In the genomic region with DNA sequence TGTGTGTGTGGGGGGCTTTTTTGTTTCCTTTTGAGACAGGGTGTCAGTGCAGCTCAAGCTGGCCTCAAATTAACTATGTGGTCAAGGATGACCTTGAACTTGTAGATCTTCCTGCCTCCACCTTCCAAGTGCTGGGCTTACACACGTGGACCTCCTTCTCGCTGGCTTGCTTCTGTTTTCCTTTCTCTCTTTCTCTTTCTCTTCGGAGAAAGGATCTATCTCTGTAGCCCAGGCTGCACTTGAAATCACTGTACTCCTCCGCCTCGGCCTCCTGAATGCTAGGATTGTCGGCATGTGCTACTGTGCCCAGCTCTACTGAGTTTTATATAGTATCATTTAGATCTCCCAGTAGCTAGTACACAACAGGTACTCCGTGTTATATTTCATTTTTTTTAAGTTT, we compare ENCODE assay signal across 8 mouse cellular contexts. TPM values are rescaled to one million over a fixed set of nuclear protein-coding genes. Genes with fewer than 3 reads are reported as not detected.
DNase-seq lines count a peak whose midpoint lies in the region; ATAC-seq lines count a peak whose summit lies in the region.

No protein-coding gene starts in this region.

- DNase-seq in heart, embryonic 10.5 days (ENCODE audit: low spot score) = no peak
- peak; percentile 36 for DNase-seq in ES-CJ7 (ENCODE audit: low read depth, low spot score)
- no peak for DNase-seq in urinary bladder, postnatal 36 days (ENCODE audit: low spot score in 2 of 2)
- DNase-seq in layer of hippocampus, adult 9-10 months (ENCODE audit: low spot score) = no peak
- no peak for DNase-seq in frontal cortex, adult 2 months (ENCODE audit: extremely low spot score in 1 of 2, low spot score in 1 of 2)

- no peaks in the 10 kb centered on the region for H3K36me3 ChIP-seq in heart, embryonic 11.5 days (ENCODE audit: control insufficient read depth, insufficient read depth, low read length)
- no peaks in the 10 kb centered on the region for H3K36me3 ChIP-seq in heart, embryonic 10.5 days
- 0 out of 2 replicates have a peak, but pooled peaks cover 6% of the 10 kb centered on the region for H3K36me3 ChIP-seq in forebrain, embryonic 16.5 days (ENCODE audit: control insufficient read depth, insufficient read depth)

- no peak for ATAC-seq in heart, embryonic 11.5 days (replicated peaks; ENCODE audit: insufficient number of reproducible peaks, low FRiP score, low TSS enrichment)
- no peak for ATAC-seq in forebrain, embryonic 16.5 days
- peak; percentile 9; the same call in 1 of the 2 replicates for ATAC-seq in megakaryocyte progenitor cell, adult 5-6 weeks (replicated peaks; ENCODE audit: poor library complexity)

- no peak overlapping the region for H3K9ac ChIP-seq in heart, embryonic 11.5 days (ENCODE audit: low read depth, low read length)
- peak overlapping the region; percentile 2; the same call in 1 of the 2 replicates for H3K9ac ChIP-seq in forebrain, embryonic 16.5 days (replicated peaks; ENCODE audit: low read depth, low read length)

- no peak overlapping the region for H3K4me3 ChIP-seq in heart, embryonic 11.5 days (ENCODE audit: low read depth, low read length)
- H3K4me3 ChIP-seq in heart, embryonic 10.5 days = no peak overlapping the region; the same call in 1 of the 2 replicates
- peak overlapping the region; percentile 23 for H3K4me3 ChIP-seq in forebrain, embryonic 16.5 days (replicated peaks; ENCODE audit: low read length)

- H3K27me3 ChIP-seq in heart, embryonic 11.5 days (ENCODE audit: control insufficient read depth, insufficient read depth, low read length) = peaks cover 13% of the 10 kb centered on the region; the same call in 1 of the 2 replicates
- peaks cover 32% of the 10 kb centered on the region for H3K27me3 ChIP-seq in heart, embryonic 10.5 days (ENCODE audit: insufficient read depth, poor library complexity, severe bottlenecking)
- no peaks in the 10 kb centered on the region for H3K27me3 ChIP-seq in forebrain, embryonic 16.5 days (replicated peaks; ENCODE audit: control insufficient read depth, insufficient read depth, low read length)

- peak overlapping the region; percentile 37 for H3K4me2 ChIP-seq in heart, embryonic 11.5 days
- peak overlapping the region; percentile 82 for H3K4me2 ChIP-seq in forebrain, embryonic 16.5 days (ENCODE audit: low read length)

- H3K4me1 ChIP-seq in heart, embryonic 11.5 days (ENCODE audit: control insufficient read depth, insufficient read depth, low read length) = no peaks in the 10 kb centered on the region
- peaks cover 14% of the 10 kb centered on the region for H3K4me1 ChIP-seq in heart, embryonic 10.5 days
- peaks cover 10% of the 10 kb centered on the region for H3K4me1 ChIP-seq in forebrain, embryonic 16.5 days (replicated peaks; ENCODE audit: control insufficient read depth, insufficient read depth, low read length)

- 38% methylated on average over 7 of the region's 7 CpGs for WGBS in heart, embryonic 11.5 days (ENCODE audit: insufficient replicate concordance)
- WGBS in heart, embryonic 10.5 days = 45% methylated on average over 7 of the region's 7 CpGs
- WGBS in forebrain, embryonic 16.5 days = 11% methylated on average over 7 of the region's 7 CpGs

- H3K9me3 ChIP-seq in heart, embryonic 11.5 days (replicated peaks; ENCODE audit: control insufficient read depth, low read length) = no peaks in the 10 kb centered on the region
- no peaks in the 10 kb centered on the region for H3K9me3 ChIP-seq in heart, embryonic 10.5 days
- H3K9me3 ChIP-seq in forebrain, embryonic 16.5 days (ENCODE audit: control insufficient read depth, low read length) = no peaks in the 10 kb centered on the region

- H3K27ac ChIP-seq in heart, embryonic 11.5 days (ENCODE audit: low read depth, low read length) = no peak overlapping the region
- no peak overlapping the region for H3K27ac ChIP-seq in heart, embryonic 10.5 days
- H3K27ac ChIP-seq in forebrain, embryonic 16.5 days (ENCODE audit: low read length) = no peak overlapping the region

RNA-seq across cellular contexts. Expression of a gene that starts 1.5 kb away (rescaled TPM):
- 13.6 and 15.1 TPM in 2 replicates for polyA plus RNA-seq in heart, embryonic 11.5 days (2014; fragmentation: Nextera tagmentation; extraction: Ambion mirVana)
- 11.6 and 15.0 TPM in 2 replicates for polyA plus RNA-seq in heart, embryonic 10.5 days (2016; fragmentation: Nextera tagmentation; extraction: Ambion mirVana)
- 79.5 and 86.3 TPM in 2 replicates for polyA plus RNA-seq in forebrain, embryonic 16.5 days (2015; fragmentation: Nextera tagmentation; extraction: Ambion mirVana)
- 44.5 and 46.9 TPM in 2 replicates for total RNA-seq in megakaryocyte progenitor cell, adult 5-6 weeks (2015)
- 13.6 and 25.4 TPM in 2 replicates for total RNA-seq in megakaryocyte progenitor cell, adult 5-6 weeks (2017)
- 61.0 and 66.1 TPM in 2 replicates for polyA plus RNA-seq in frontal cortex, adult 2 months (2012; rRNA removed)

RNA-seq across cellular contexts. Expression of a gene that starts 13.4 kb away (rescaled TPM):
- polyA plus RNA-seq in heart, embryonic 11.5 days (2014; fragmentation: Nextera tagmentation; extraction: Ambion mirVana) = 2,677 and 2,901 TPM in 2 replicates
- 2,741 and 3,131 TPM in 2 replicates for polyA plus RNA-seq in heart, embryonic 10.5 days (2016; fragmentation: Nextera tagmentation; extraction: Ambion mirVana)
- polyA plus RNA-seq in forebrain, embryonic 16.5 days (2015; fragmentation: Nextera tagmentation; extraction: Ambion mirVana) = 4,671 and 4,745 TPM in 2 replicates
- total RNA-seq in megakaryocyte progenitor cell, adult 5-6 weeks (2015) = 1,569 and 1,579 TPM in 2 replicates
- 1,004 and 1,153 TPM in 2 replicates for total RNA-seq in megakaryocyte progenitor cell, adult 5-6 weeks (2017)
- 3,321 and 3,429 TPM in 2 replicates for polyA plus RNA-seq in frontal cortex, adult 2 months (2012; rRNA removed)

RNA-seq across cellular contexts. Expression of a gene that starts 36.7 kb away (rescaled TPM):
- polyA plus RNA-seq in heart, embryonic 11.5 days (2014; fragmentation: Nextera tagmentation; extraction: Ambion mirVana) = 4.1 and 4.4 TPM in 2 replicates
- 4.2 and 5.9 TPM in 2 replicates for polyA plus RNA-seq in heart, embryonic 10.5 days (2016; fragmentation: Nextera tagmentation; extraction: Ambion mirVana)
- polyA plus RNA-seq in forebrain, embryonic 16.5 days (2015; fragmentation: Nextera tagmentation; extraction: Ambion mirVana) = 19.1 and 27.2 TPM in 2 replicates
- 9.0 and 13.9 TPM in 2 replicates for total RNA-seq in megakaryocyte progenitor cell, adult 5-6 weeks (2015)
- 10.5 and 12.9 TPM in 2 replicates for total RNA-seq in megakaryocyte progenitor cell, adult 5-6 weeks (2017)
- 16.8 TPM in 2 replicates for polyA plus RNA-seq in frontal cortex, adult 2 months (2012; rRNA removed)
